Mouse (Mus musculus) ovary, postnatal 10 days (tissue): ENCODE measurements at regions not wholly inside any gene's neighbourhood (a gene's known extent, or its start where the extent isn't known, plus 50 kb on each side); places are given as distances from the start of the nearest gene placed in this dataset.

Experiments used
- DNase-seq: peaks from one replicate; pipeline ENCODE4 v3.0.0; 2022; ENCODE audit warnings: low spot score

- no peak for DNase-seq
These were observed 59.9 kb upstream of the Ppp2r5c start for GRCm38 (mm10) chr12:110387056-110387455.

GRCm38 (mm10) chr12:110387567-110387966 lies 59.4 kb upstream of the Ppp2r5c start:
- no peak for DNase-seq

GRCm38 (mm10) chr12:110389439-110389838 lies 57.5 kb upstream of the Ppp2r5c start:
- DNase-seq = no peak

- no peak for DNase-seq
These were observed 55.5 kb upstream of the Ppp2r5c start for GRCm38 (mm10) chr12:110391464-110391863.

- no peak for DNase-seq
These were observed 53.4 kb upstream of the Ppp2r5c start for GRCm38 (mm10) chr12:110393555-110393954.
